Mouse (Mus musculus) CH12.LX (cell line): ENCODE measurements around the gene Ttc29. TPM values are rescaled to one million over a fixed set of nuclear protein-coding genes. Genes with fewer than 3 reads are reported as not detected.

Source experiments
- DNase-seq: peaks from one replicate; pipeline ENCODE4 v3.0.0-alpha.2; 2013; ENCODE audit errors: extremely low read depth
- H3K27ac ChIP-seq: 2 replicates; pipeline ENCODE4 v1.5.1; 2012; ENCODE audit warnings: low read depth, mild to moderate bottlenecking, control low read depth, moderate library complexity; ENCODE audit not compliant: insufficient read depth
- H3K27me3 ChIP-seq: replicated peaks from 2 replicates; pipeline ENCODE3; 2012; ENCODE audit warnings: inconsistent platforms
- H3K36me3 ChIP-seq, 2 experiments: replicated peaks in 1 of 2; 2 replicates each; pipeline versions ENCODE3 to v1.6.1; 2012; ENCODE audit warnings: inconsistent platforms in 1 of 2, low read length in 1 of 2, mild to moderate bottlenecking in 1 of 2, mixed read lengths in 1 of 2, moderate library complexity in 1 of 2; ENCODE audit not compliant: control insufficient read depth in 1 of 2, insufficient read depth in 1 of 2
- H3K4me1 ChIP-seq, 2 experiments: 2 replicates each; pipeline ENCODE4 v1.6.1; 2012; ENCODE audit warnings: inconsistent platforms in 1 of 2, moderate library complexity in 1 of 2; ENCODE audit not compliant: insufficient read depth in 2 of 2, control insufficient read depth in 1 of 2
- H3K4me2 ChIP-seq: 2 replicates; pipeline ENCODE4 v1.6.1; 2012; ENCODE audit warnings: low read depth, mild to moderate bottlenecking, control low read depth; ENCODE audit not compliant: poor library complexity, insufficient read depth, severe bottlenecking
- H3K4me3 ChIP-seq, 3 experiments: fragments of 150-350 bp in 1 of 3; sonication (generic) in 1 of 3; replicated peaks in 1 of 3; 2 replicates each; pipeline versions ENCODE3 to v1.5.1; 2011 to 2012; ENCODE audit warnings: low read depth in 2 of 3, low read length in 2 of 3, mild to moderate bottlenecking in 2 of 3, moderate library complexity in 2 of 3, control low read depth in 1 of 3, improper control_type of control experiment in 1 of 3, inconsistent platforms in 1 of 3, mixed read lengths in 1 of 3; ENCODE audit not compliant: poor library complexity in 1 of 3
- H3K79me2 ChIP-seq: replicated peaks from 2 replicates; pipeline ENCODE4 v1.6.1; 2012; ENCODE audit warnings: mild to moderate bottlenecking, moderate library complexity; ENCODE audit not compliant: control insufficient read depth, poor library complexity, insufficient read depth, severe bottlenecking; ENCODE audit errors: extremely low read depth
- H3K9ac ChIP-seq: 2 replicates; pipeline ENCODE4 v1.6.1; 2012; ENCODE audit warnings: low read depth, mild to moderate bottlenecking, control low read depth, moderate library complexity; ENCODE audit not compliant: insufficient read depth
- H3K9me3 ChIP-seq: replicated peaks from 2 replicates; pipeline ENCODE3; 2012; ENCODE audit warnings: low read length, inconsistent platforms, mixed read lengths
- BHLHE40 ChIP-seq: IDR thresholded peaks from 2 replicates; pipeline ENCODE4 v1.6.1; 2011; ENCODE audit warnings: mild to moderate bottlenecking, low read depth, low read length, improper control_type of control experiment
- CHD1 ChIP-seq: IDR thresholded peaks from 2 replicates; pipeline ENCODE4 v1.6.1; 2012; ENCODE audit warnings: low read depth, low read length, improper control_type of control experiment, inconsistent platforms
- CTCF ChIP-seq, 2 experiments: IDR thresholded peaks in 1 of 2; conservative IDR thresholded peaks in 1 of 2; 2 replicates each; pipeline ENCODE4 v1.5.1; 2011 to 2012; ENCODE audit warnings: low read depth in 2 of 2, low read length in 2 of 2, improper control_type of control experiment in 1 of 2, inconsistent platforms in 1 of 2, mild to moderate bottlenecking in 1 of 2, moderate library complexity in 1 of 2
- E2F4 ChIP-seq: IDR thresholded peaks from 2 replicates; pipeline ENCODE4 v1.6.1; 2011; ENCODE audit warnings: low read depth, low read length, improper control_type of control experiment; ENCODE audit not compliant: insufficient replicate concordance
- ELF1 ChIP-seq: IDR thresholded peaks from 2 replicates; pipeline ENCODE4 v1.6.1; 2014; ENCODE audit warnings: low read depth, mild to moderate bottlenecking, inconsistent platforms, low read length, improper control_type of control experiment
- ETS1 ChIP-seq: conservative IDR thresholded peaks from 2 replicates; pipeline ENCODE4 v1.6.1; 2012; ENCODE audit warnings: low read depth, mild to moderate bottlenecking, inconsistent platforms, low read length, improper control_type of control experiment, moderate library complexity
- GABPA ChIP-seq: IDR thresholded peaks from 2 replicates; pipeline ENCODE4 v1.6.1; 2012; ENCODE audit warnings: low read depth, low read length, improper control_type of control experiment, inconsistent platforms; ENCODE audit not compliant: insufficient replicate concordance
- HCFC1 ChIP-seq: IDR thresholded peaks from 2 replicates; pipeline ENCODE4 v1.6.1; 2012; ENCODE audit warnings: low read depth, mild to moderate bottlenecking, inconsistent platforms, low read length, improper control_type of control experiment
- IRF4 ChIP-seq: IDR thresholded peaks from 2 replicates; pipeline ENCODE4 v1.6.1; 2014; ENCODE audit warnings: low read depth, mild to moderate bottlenecking, inconsistent platforms, low read length, improper control_type of control experiment
- JUN ChIP-seq: IDR thresholded peaks from 2 replicates; pipeline ENCODE4 v1.6.1; 2011; ENCODE audit warnings: low read depth, mild to moderate bottlenecking, low read length, improper control_type of control experiment, moderate library complexity; ENCODE audit not compliant: insufficient read depth
- JUND ChIP-seq: conservative IDR thresholded peaks from 2 replicates; pipeline ENCODE4 v1.6.1; 2011; ENCODE audit warnings: low read depth, low read length, improper control_type of control experiment
- KAT2A ChIP-seq: IDR thresholded peaks from 2 replicates; pipeline ENCODE4 v1.6.1; 2012; ENCODE audit warnings: low read length, improper control_type of control experiment, inconsistent platforms; ENCODE audit not compliant: insufficient replicate concordance
- MAFK ChIP-seq: IDR thresholded peaks from 2 replicates; pipeline ENCODE4 v1.6.1; 2011; ENCODE audit warnings: low read length, improper control_type of control experiment; ENCODE audit not compliant: insufficient replicate concordance
- MAX ChIP-seq: IDR thresholded peaks from 2 replicates; pipeline ENCODE4 v1.6.1; 2011; ENCODE audit warnings: low read length, improper control_type of control experiment
- MAZ ChIP-seq: IDR thresholded peaks from 2 replicates; pipeline ENCODE4 v1.6.1; 2012; ENCODE audit warnings: low read depth, mild to moderate bottlenecking, inconsistent platforms, low read length, improper control_type of control experiment, moderate library complexity
- MEF2A ChIP-seq: IDR thresholded peaks from 2 replicates; pipeline ENCODE4 v1.6.1; 2014; ENCODE audit warnings: low read depth, mild to moderate bottlenecking, inconsistent platforms, low read length, improper control_type of control experiment, borderline replicate concordance
- MXI1 ChIP-seq: IDR thresholded peaks from 2 replicates; pipeline ENCODE4 v1.6.1; 2011; ENCODE audit warnings: mild to moderate bottlenecking, low read depth, low read length, improper control_type of control experiment
- MYC ChIP-seq: IDR thresholded peaks from 2 replicates; pipeline ENCODE4 v1.6.1; 2011; ENCODE audit warnings: low read depth, mild to moderate bottlenecking, improper control_type of control experiment, low read length
- NELFE ChIP-seq: IDR thresholded peaks from 2 replicates; pipeline ENCODE4 v1.6.1; 2011; ENCODE audit warnings: low read depth, low read length, improper control_type of control experiment
- NRF1 ChIP-seq: IDR thresholded peaks from 2 replicates; pipeline ENCODE4 v1.6.1; 2014; ENCODE audit warnings: low read depth, mild to moderate bottlenecking, inconsistent platforms, low read length, improper control_type of control experiment, moderate library complexity
- POLR2A ChIP-seq: IDR thresholded peaks from 2 replicates; pipeline ENCODE4 v1.6.1; 2011; ENCODE audit warnings: low read depth, mild to moderate bottlenecking, improper control_type of control experiment, low read length
- SIN3A ChIP-seq: IDR thresholded peaks from 2 replicates; pipeline ENCODE4 v1.6.1; 2012; ENCODE audit warnings: low read length, improper control_type of control experiment, inconsistent platforms
- SMC3 ChIP-seq: IDR thresholded peaks from 2 replicates; pipeline ENCODE4 v1.6.1; 2011; ENCODE audit warnings: low read depth, low read length, improper control_type of control experiment
- TCF12 ChIP-seq: IDR thresholded peaks from 2 replicates; pipeline ENCODE4 v1.6.1; 2014; ENCODE audit warnings: low read depth, mild to moderate bottlenecking, inconsistent platforms, low read length, improper control_type of control experiment
- USF1 ChIP-seq: IDR thresholded peaks from 2 replicates; pipeline ENCODE4 v1.6.1; 2014; ENCODE audit warnings: low read depth, mild to moderate bottlenecking, inconsistent platforms, low read length, improper control_type of control experiment
- USF2 ChIP-seq: conservative IDR thresholded peaks from 2 replicates; pipeline ENCODE4 v1.6.1; 2011; ENCODE audit warnings: low read depth, low read length, improper control_type of control experiment
- dilution Hi-C: fragments of 300-500 bp; cut with MboI; formaldehyde crosslinking; loops from 2 replicates; pipeline ENCODE4 v1.14.3; 2020; ENCODE audit warnings: low sequenced_read_pairs; ENCODE audit not compliant: extremely low pct_unique_long_range_greater_than_20kb, extremely low pct_ligation_motif_present
- in situ Hi-C: fragments of 300-500 bp; cut with MboI; formaldehyde crosslinking; loops from 3 replicates; pipeline ENCODE4 v1.14.3; 2019; ENCODE audit warnings: low sequenced_read_pairs, low pct_ligation_motif_present, low pct_unique_long_range_greater_than_20kb, mixed read lengths
- polyA plus RNA-seq: library from polyadenylated mRNA; unstranded; fragments of >175 nt; gene quantifications from 2 replicates; pipeline ENCODE4 v1.2.1, GENCODE M21; 2012; ENCODE audit warnings: low read depth; ENCODE audit not compliant: insufficient read length
- total RNA-seq, 2 experiments: library from RNA; depleted of rRNA; stranded (reverse); fragments of 300-350 nt in 1 of 2; fragments of >200 nt in 1 of 2; gene quantifications; 2 replicates each; pipeline ENCODE4 v1.2.3; 2012 to 2014

The Ttc29 gene
- total and polyA plus RNA-seq, 3 experiments, result not detected

DNA sequence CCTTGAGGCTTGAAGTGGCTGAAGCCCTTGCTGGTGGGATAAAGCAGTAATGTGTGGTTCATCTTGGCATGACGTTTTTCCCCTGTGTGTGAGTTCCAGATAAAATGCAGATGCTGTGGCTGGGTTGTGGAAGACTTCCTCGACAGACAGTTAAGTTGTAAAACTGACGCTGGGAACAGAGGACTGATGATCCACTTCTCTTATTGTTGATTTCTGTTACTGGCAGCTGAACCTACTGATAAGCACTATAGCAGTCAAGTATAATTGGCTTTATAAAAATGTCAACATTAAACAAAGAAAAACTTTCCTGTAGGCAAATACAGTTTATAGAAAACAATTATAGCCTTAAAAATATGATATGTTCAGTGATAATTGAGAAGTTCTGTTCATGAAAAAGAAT, 2.7 kb upstream of the Ttc29 start:
- Histone ChIP-seq H3K4me1 (no peaks in the 10 kb centered on the region), H3K9ac (no peak overlapping the region), H3K4me2 (no peak overlapping the region), H3K27ac (no peak overlapping the region), H3K9me3 (no peaks in the 10 kb centered on the region), H3K79me2 (no peaks in the 10 kb centered on the region), H3K36me3 (no peaks in the 10 kb centered on the region), H3K27me3 (no peaks in the 10 kb centered on the region), H3K4me3 (no peak overlapping the region)
- in situ Hi-C loops (loop anchor here (25.0 kb wide), 1 partner anchor 148 kb away; no protein-coding TSS in a partner anchor), dilution Hi-C loops (no loop called here)
- no peak for DNase-seq
- TF ChIP-seq ELF1 (no peak), MXI1 (no peak), BHLHE40 (no peak), MAX (no peak), TCF12 (no peak), SMC3 (no peak), JUN (no peak), IRF4 (no peak), NRF1 (no peak), KAT2A (no peak), USF1 (no peak), JUND (no peak), MYC (no peak), USF2 (no peak), MEF2A (no peak), MAFK (no peak), MAZ (no peak), CTCF (conservative IDR thresholded peaks at IDR 0.05 in 1 of 2, IDR thresholded peaks at IDR 0.05 in 1 of 2; ENCODE audit: low read depth in 2 of 2, low read length in 2 of 2) (no peak), SIN3A (no peak), HCFC1 (no peak)

DNA sequence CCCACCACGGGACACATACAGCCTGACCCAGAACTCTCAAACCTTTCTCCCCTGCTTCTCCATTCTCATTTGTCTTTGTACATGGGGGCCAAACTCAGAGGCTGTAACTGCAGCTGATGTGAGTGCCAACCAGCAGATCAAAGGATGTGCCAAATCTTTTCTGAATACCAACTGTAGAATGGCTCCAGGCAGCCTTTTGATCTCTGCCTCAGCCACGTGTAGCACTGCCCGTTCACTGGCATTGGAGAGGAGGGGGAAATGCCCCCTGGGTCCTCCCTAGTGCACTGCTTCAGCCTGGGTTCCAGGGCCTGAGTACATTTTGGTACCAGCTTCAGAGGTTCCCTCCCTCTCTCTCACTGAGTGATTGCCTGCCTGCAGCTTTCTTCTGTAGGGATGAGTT, 1.5 kb downstream of the Ttc29 start:
- Histone ChIP-seq H3K27ac (no peak overlapping the region), H3K9me3 (no peaks in the 10 kb centered on the region), H3K36me3 (no peaks in the 10 kb centered on the region), H3K4me2 (no peak overlapping the region), H3K4me3 (no peak overlapping the region), H3K27me3 (no peaks in the 10 kb centered on the region), H3K79me2 (no peaks in the 10 kb centered on the region), H3K9ac (no peak overlapping the region), H3K4me1 (no peaks in the 10 kb centered on the region)
- in situ Hi-C loops (loop anchor here (25.0 kb wide), 1 partner anchor 152 kb away; no protein-coding TSS in a partner anchor), dilution Hi-C loops (no loop called here)
- DNase-seq, result no peak
- TF ChIP-seq IRF4 (no peak), POLR2A (no peak), GABPA (no peak), ELF1 (no peak), NELFE (no peak), ETS1 (no peak), CHD1 (no peak), E2F4 (no peak)
